Mouse (Mus musculus): Measurements from ENCODE around the gene Ctsd.

Ctsd gene

DNA sequence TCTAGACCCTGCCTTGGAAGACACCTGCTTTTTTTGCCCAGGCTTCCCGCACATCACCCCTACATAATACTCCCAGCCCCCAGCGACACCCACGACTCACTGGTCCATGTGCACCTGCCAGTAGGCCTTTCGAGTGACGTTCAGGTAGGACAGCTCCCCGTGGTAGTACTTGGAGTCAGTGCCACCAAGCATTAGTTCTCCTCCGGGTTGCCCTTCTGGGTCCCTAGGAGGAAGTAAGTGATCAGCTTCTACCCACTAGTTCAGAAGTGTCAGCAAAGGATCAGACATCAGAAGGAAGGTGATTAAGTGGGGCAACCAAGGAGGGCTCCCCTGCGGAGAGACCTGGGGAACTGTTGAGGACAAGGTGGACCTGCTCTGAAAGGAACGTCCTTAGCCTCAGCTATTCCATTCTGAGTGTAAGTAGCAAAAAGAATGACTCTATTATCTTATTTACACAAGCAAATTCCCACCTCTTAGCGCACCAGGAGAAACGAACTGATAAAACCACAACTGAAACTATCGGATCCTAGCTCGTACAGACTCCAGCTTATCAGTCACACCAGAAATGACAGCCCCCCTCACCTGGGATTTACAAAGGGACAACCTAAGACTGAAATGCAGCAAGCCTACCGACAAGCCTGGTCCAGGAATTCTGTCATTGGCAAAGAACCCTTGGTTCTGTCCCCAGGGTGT lies 10.5 kb downstream of the Ctsd start:
- in situ Hi-C loops (cut with MboI, MseI), result loop anchor here (5.0 kb wide), 1 partner anchor 40 kb away; no protein-coding TSS in a partner anchor

DNA sequence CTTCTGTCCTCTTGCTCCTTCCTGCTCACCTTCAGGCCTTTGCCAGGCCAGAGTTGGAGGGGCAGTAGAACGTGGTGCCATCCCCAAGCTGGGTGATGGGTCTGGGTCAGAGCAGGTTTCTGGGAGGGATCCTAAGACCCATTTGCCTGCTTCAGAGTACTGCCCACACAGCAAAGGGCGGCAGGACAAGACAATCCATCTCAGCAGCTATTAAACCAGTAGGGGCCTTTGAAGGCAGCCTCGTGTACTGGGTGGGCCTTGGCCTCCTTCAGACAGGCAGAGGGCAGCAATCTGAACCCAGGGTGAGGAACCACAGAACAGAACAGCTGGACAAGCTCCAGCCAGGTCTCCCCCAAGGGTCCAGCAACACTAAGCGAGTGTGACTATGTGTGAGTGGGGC lies 11.7 kb downstream of the Ctsd start:
- in situ Hi-C loops (cut with MboI, MseI), result loop anchor here (5.0 kb wide), 1 partner anchor 39 kb away; no protein-coding TSS in a partner anchor

DNA sequence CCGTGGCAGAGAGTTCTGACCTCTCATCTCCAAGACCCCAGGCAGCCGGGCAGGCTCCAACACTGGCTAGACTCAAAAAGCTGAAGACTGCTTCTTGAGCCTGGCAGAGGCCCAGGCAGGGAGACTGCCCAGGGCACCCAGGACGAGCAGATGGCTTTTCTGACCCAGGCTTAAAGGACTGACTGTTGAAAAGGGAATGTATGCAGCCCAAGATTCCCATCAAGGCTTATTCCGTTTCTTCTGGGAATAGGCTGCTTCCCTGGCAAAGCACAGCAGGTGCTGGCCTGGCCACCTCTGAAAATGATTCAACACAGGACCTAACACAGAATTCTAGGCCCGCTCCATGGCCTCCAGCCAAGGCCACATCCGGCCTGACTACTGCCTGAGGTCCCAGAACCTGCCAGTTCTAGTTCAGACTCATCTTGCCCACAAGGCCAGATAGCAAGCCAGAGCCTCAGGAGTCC lies 12.5 kb downstream of the Ctsd start:
- in situ Hi-C loops (cut with MboI, MseI), result loop anchor here (5.0 kb wide), 1 partner anchor 38 kb away; no protein-coding TSS in a partner anchor

DNA sequence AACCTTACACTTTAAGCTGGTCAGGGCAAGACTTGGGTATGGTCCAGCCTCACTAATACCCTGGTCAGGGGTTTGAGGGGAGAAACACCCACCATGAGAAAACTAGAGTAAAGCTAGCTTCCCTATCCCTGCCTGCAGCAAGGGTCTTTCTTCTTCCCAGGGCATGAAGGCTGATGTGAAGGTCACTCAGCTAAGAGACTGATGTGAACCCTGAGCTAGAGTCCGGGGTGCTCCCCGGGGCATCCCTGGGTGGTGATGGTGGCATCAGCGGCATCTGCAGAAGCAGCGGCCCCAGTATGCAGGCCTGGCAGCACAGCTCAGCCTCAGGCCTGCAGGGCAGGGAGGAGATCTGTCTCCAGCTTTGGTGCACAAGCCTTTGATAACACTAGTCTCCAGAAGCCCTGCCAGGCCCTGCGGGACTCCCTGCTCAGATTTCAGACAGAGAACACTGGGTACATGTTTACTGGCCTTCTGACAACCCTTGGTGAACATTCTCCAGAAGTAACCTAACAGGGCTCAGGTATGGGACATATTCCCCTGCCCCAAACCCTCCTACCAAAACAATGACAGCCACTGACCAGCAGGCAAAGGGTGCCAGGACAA lies 13.3 kb downstream of the Ctsd start:
- in situ Hi-C loops (cut with MboI, MseI), result loop anchor here (5.0 kb wide), 1 partner anchor 37 kb away; no protein-coding TSS in a partner anchor

DNA sequence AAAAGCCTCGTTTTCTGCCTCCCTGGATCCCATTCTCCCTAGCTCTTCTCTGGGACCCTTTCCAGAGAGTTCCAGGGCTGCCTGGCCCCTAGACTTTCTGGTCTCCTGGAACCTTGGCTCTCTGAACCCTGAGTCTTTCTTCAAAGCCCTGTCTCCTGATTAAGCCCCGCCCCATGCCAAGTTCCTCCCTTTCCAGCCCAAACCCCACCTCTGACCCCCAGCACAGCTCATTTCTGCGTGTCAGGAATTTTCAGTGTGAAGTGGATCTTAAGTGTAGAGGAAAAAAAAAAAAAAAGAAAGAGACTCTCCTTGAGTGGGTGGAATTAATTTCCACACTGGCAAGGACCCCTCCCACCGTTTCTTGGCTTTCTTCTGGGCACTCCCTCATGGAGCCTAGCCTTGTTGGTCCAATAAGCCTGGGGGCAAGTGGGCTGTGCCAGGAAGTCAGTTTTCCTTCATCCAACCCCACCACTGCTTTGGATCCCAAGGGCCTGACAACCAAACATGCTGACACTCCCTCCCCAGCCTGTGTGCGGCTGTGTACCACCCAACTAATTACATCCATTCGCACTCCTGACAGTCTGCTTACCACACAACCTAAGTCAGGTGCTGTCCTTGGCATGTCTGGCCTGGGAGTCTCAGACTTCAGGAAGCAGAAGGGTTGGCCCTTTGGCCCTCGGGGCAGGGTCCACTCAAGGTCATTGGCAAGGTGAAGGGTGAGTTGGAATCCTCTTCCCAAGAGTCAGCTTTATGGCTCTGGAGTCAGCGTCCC lies 14.0 kb downstream of the Ctsd start, which contains the start of gene Ifitm10:
TSS of gene Ifitm10 (minus strand) at position 113 of the 772 bp plus-strand sequence.
- in situ Hi-C loops (cut with MboI, MseI), result no loop called here

DNA sequence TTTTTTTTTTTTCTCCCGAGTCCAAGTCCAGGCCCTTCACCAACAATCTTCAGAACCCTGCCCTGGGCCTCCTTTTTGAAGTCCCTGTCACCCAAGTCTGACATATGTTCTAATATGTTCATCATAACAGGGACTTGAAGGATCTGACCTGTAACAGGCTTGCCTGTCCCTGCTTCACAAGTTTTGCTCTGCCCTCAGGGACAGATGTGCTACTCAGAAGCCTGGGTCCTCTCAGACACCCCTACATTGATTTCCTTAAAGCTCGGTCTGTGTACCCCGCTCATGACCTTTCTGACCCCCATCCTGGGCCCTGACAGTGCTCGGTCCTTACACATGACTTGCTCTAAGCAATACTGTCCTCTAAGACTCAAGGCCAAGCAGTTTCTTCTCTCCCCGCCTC lies 14.8 kb downstream of the Ctsd start:
- in situ Hi-C loops (cut with MboI, MseI), result no loop called here

DNA sequence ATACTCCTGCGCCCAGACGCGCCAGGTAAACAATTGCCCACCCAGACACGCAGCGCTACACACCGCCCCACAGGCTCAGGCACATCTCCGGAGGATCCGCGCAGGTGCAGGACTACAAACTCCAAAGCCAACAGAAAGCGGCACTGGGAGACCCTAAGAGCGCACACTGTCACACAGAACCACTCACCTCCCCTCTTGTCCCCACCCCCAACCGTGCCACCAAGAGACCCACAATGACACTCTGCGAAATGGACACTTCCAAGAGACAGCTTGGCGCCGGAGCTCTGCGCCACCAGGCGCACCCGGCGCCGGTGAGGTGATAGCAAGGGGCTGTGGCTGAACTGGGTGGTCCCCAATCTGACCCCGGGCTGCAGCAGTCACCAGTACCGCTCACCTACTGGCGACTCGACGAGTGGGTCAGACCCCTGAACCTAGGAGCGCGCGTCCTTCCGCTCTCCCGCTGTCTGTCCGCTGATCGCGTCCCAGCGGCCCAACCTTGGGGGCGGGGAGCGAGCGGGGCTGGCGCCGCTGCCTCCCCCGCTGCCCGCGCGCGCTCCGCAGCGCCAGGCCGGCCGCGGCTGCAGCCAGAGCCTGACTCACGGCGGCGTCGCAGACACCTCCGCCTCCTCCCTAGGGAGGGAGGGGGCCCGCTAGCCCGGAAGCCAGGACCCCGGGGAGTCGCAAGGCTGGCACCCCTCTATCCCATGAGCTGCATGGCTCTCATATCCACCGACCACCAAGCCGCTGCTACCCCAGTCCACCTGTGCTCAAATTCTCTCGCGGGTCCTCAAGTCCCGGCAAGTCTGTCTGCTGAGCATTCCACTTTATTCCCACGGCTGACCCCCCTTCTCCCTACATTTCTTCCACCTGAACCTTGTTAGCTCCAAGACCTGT lies 15.8 kb downstream of the Ctsd start:
- in situ Hi-C loops (cut with MboI, MseI), result no loop called here

DNA sequence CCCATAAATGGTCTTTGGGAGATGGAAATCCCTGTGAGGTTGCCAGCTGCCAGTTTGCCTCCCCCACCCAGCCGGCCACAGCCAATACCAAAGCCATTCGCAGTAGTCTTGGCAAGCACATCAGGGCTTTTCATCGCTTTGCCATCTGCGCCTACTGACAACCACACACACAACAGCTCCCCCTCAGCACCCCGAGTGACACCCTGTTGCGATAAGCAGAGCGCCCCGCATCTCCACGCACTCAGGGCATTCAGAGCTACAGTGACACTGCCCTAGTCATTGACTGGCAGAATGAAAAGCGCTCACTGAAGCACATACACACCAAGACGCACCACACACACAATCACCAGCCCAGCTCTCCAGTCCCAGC lies 16.5 kb downstream of the Ctsd start:
- in situ Hi-C loops (cut with MboI, MseI), result no loop called here

DNA sequence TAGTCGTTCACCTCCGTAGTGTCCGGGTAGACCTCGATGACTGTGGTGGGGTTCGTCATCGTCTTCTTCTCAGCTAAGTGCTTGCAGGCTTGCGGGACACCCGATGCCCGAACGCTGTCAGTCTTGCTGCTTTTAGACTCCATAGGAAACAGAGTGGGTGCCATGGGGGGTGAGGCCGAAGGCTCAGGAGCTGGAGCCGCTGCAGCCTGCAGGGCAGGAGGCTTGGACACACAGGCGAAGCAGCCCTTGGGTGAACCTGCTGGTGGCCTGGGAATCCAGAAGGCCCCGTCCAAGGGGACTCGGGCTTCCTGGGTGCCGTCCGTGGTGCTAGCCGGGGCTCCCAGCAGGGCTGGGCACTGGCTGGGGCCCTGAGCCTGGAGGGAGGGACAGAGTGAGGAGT lies 16.9 kb downstream of the Ctsd start:
- in situ Hi-C loops (cut with MboI, MseI), result no loop called here

DNA sequence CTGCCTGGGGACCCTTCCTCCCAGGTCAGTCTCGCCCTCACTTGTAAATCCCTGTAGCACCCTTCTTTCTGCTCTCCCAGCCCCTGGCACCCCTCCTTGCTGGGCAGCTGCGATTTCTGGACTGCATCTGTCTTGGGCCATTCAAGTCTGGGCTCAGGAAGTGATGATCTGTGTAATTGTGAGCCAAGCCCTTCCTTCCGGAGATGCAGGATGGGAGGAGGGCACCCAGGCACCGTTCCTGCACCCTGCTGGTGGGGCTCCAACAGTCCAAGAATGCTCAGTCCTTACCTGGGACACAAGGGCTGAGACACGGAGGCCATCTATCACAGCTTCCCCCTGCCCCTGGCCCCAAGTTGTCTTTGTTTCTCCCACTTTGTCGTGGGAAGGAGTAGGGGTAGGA lies 18.0 kb downstream of the Ctsd start:
- in situ Hi-C loops (cut with MboI, MseI), result no loop called here

DNA sequence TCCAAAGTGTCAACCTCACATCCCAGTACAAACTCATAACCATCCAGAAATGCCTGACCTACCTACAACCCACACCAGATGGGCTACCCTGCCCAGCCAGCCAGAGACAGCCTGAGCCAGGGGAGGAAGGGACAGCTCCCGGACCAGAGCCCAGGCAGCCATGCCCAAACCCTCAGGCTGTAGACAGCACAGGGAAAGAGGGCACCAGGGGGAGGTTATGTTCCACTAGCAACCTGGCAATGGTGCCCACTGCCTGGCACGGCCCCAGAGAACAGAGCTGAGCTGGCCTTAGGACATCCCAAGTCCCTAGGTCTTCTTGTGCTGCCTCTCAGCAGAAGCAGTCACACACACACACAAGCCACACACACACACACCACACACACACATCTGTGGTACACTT lies 19.0 kb downstream of the Ctsd start:
- in situ Hi-C loops (cut with MboI, MseI), result no loop called here

DNA sequence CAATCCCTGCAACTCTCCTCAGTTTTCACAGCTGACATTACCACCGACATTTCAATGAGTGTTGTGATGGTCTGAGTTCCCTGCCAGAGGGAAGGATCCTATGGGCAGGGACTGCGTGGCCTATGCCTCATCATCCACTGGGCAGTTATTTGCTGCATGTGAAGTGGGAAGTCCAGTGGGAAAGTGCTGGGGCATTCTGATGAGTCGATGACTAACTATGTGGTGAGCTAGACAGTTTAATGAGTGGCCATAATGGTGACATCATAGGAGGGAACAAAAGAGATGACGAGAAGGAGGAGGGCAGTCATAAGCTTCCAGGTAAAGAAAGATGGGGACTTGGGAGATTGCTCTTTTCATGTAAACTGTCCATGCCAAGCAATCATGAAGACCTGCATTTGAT lies 24.7 kb downstream of the Ctsd start:
- in situ Hi-C loops (cut with MboI, MseI), result no loop called here

DNA sequence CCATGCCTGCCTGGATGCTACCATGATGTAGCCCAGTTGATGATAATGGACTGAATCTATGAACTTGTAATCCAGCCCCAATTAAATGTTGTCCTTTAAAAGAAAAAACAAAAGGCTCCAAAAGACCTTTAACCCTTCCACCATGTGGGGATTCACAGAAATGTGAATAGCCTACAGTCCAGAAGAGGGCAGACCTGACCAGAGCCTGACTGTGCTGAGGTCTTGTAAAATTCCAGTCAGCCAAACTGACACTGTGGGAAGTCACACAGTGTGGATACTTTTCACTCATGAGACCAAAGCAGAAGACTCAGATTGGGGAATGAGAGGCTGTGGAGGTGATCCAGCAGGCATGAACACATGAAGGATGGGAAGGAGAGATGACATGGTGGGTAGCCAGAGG lies 27.1 kb downstream of the Ctsd start:
- in situ Hi-C loops (cut with MboI, MseI), result no loop called here

DNA sequence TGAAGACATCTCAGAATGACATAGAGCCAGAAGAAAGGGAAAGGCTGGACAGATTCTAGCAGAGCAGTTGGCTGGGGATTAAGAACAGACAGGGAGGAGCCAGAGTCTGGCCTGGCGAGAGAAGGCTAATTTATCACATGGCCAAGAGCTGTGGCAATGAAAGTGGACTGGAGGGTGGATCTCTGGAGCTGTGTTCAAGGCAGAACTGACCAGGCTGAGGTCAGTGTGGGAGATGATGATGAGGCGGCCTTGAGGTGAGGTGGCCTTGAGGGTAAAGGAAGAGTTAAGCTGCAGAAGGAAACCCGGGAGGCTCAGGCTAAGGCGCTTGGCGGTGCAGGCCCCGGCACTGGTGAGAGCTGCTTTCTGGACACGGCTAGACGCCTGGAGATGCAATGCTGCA lies 28.7 kb downstream of the Ctsd start:
- in situ Hi-C loops (cut with MboI, MseI), result loop anchor here (10.0 kb wide), 1 partner anchor 656 kb away; no protein-coding TSS in a partner anchor

DNA sequence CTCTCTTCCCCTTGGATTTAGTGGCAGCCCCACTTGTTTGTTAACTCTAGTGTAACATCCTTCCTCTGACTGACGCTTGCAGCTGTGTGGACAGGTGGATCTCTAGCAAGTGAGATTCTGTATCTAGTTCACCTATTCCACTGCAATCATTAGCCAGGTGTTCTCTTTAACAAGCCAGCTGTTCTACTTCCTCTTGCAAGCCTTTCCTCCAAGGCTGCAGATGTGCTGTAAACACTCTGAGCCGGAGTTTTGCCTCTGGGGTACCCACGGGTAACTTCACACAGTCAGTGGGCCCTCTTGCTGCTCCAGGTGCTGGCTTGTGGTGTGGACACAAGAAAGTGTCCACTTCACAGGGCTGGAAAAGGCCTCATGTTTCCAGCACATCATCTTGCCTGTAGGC lies 30.3 kb downstream of the Ctsd start:
- in situ Hi-C loops (cut with MboI, MseI), result loop anchor here (10.0 kb wide), 1 partner anchor 657 kb away; no protein-coding TSS in a partner anchor

DNA sequence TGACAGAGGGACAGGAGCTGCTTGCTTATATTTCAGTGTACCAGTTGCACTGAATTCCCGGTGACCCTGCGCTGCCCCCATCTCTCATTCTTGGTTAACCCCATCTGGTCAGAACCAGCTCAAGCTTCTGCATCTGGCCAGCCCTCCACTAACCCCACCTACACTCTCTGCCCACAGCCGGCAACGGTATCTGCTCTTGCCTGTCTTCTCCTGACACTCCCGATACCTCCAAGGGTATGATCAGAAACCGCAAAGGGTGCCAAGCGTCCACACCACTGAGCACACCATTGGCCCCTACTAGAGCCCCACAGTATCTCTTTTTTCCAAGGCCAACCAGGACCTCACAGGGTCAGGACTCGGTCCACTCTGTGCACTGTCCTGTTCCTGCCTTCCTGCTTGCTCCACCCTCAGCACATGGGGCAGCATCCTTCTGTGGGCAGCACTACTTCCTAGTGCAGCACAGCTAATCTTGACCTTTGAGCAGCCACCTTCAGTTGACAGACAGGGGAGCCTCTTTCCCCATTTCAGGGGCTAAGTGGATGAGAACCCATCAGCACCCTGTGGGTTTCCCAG lies 33.1 kb downstream of the Ctsd start:
- in situ Hi-C loops (cut with MboI, MseI), result loop anchor here (10.0 kb wide), 1 partner anchor 660 kb away; no protein-coding TSS in a partner anchor

DNA sequence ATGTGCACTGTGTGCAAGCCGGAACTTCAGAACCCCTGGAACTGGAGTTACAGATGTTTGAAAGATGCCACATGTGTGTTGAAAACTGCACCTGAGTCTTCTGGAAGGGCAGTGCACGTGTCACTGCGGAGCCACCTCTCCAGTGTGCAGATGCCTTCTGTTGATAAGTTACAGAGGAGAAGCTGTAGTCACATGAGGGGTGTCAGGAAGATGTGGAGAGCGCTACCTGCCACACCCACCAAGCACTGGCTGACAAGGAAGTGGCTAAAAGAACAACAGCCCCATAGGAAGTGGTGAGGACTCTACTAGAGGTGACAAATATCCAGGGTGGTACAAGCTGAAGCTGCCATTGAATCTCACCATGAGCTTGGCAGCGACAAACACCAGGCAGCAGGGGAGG lies 34.0 kb downstream of the Ctsd start:
- in situ Hi-C loops (cut with MboI, MseI), result loop anchor here (10.0 kb wide), 1 partner anchor 661 kb away; no protein-coding TSS in a partner anchor

DNA sequence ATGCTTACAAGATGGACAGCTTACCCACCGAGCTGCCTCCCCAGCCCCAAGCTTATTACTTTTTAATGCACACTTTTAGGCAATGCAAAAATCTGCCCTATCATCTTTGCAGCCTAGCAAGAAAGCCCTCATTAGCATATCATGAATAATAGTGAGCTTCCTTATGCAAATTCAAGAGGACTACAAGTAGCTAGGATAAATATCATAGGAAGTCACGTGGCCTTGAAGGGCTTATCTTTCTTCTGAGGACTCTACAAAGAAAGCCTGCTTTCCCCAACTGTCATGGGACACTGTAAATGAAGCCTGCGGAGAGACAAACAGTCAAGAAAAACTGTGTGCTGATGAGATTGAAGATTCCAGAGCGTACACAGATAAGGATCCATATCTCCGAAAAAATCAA lies 36.3 kb downstream of the Ctsd start:
- in situ Hi-C loops (cut with MboI, MseI), result loop anchor here (10.0 kb wide), 1 partner anchor 663 kb away; no protein-coding TSS in a partner anchor

DNA sequence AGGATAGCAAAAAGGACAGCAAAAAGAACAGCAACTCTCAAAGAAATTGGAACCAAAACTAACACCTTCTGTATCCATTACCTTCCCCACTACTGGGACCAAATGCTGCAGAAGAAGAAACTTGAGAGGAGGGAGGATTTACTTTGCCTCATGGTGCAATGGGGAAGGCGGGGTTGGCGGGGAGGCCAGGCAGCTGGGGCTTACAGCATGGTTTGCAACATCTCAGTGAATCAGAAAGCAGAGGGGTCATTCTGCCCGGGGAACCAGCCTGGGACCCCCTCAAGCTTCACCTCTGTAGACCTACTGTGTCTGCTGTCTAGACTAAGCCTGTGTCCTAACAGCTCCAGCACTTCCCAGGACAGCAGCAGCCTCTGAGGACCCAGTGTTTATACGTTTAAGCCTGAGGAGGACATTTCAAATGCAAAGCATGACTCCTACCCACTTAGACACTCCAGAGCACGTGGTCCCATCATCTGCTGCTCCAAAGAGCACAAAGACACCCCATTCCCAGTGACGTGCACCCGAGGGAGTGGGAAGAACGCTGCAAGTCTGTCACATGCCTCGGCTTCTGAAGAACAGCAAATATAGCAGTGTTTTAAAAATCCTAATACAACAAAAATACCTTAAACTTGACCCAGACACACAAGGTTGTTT lies 38.4 kb downstream of the Ctsd start:
- in situ Hi-C loops (cut with MboI, MseI), result no loop called here

DNA sequence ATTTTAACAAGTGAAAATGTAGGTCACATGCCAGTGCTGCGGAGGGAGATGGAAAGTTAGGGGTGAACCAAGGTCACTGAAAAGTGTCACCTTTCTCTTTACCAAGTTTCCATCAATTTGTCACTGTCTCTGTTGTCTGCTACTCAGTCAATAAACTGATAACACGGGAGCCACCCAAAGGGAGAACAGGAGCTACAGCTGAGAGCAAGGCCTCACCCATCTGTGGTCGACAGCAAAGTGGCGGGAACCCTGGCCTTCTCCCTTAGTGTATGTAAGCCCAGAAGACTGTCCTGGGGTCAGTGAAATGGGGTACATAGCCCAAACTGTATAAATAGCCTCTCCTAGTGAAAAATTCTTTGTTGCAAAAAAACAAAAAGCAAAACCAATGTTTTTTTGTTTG lies 40.3 kb downstream of the Ctsd start:
- in situ Hi-C loops (cut with MboI, MseI), result no loop called here

Measured in T-helper 1 cell (primary cell).